In genomic region chr7:44857905-44858304, GRCm38 (mm10) we compare ENCODE assay signal across 8 mouse cellular contexts. TPM values are rescaled to one million over a fixed set of nuclear protein-coding genes. Genes with fewer than 3 reads are reported as not detected.
A peak's percentile ranks its signal among the peaks of the same experiment; 100 is the strongest.
DNase-seq lines count a peak whose midpoint lies in the region; ATAC-seq lines count a peak whose summit lies in the region.

No protein-coding gene starts in this region.

- peak overlapping the region; percentile 56 for H3K4me3 ChIP-seq in heart, embryonic 11.5 days (ENCODE audit: low read depth, low read length)
- H3K4me3 ChIP-seq in hindbrain, embryonic 11.5 days (ENCODE audit: low read depth, low read length): peak overlapping the region; percentile 61
- peak overlapping the region; percentile 77 for H3K4me3 ChIP-seq in liver, embryonic 13.5 days (replicated peaks)
- peak overlapping the region; percentile 55 for H3K4me3 ChIP-seq in neural tube, embryonic 14.5 days (ENCODE audit: low read depth, low read length)

- peaks cover 25% of the 10 kb centered on the region for H3K4me1 ChIP-seq in heart, embryonic 11.5 days (ENCODE audit: control insufficient read depth, insufficient read depth, low read length)
- H3K4me1 ChIP-seq in hindbrain, embryonic 11.5 days (replicated peaks; ENCODE audit: control insufficient read depth, insufficient read depth, low read length): peaks cover 16% of the 10 kb centered on the region
- peaks cover 76% of the 10 kb centered on the region for H3K4me1 ChIP-seq in liver, embryonic 13.5 days (replicated peaks)
- H3K4me1 ChIP-seq in neural tube, embryonic 14.5 days (ENCODE audit: control insufficient read depth, insufficient read depth, low read length): peaks cover 25% of the 10 kb centered on the region

- peak overlapping the region; percentile 81 for H3K4me2 ChIP-seq in heart, embryonic 11.5 days
- H3K4me2 ChIP-seq in hindbrain, embryonic 11.5 days (replicated peaks; ENCODE audit: low read depth, low read length): peak overlapping the region; percentile 74
- peak overlapping the region; percentile 96 for H3K4me2 ChIP-seq in liver, embryonic 13.5 days
- peak overlapping the region; percentile 71 for H3K4me2 ChIP-seq in neural tube, embryonic 14.5 days (ENCODE audit: low read depth, low read length)

- DNase-seq in heart, adult 8-10 months (ENCODE audit: low spot score): no peak
- DNase-seq in c-Kit-positive CD71-positive TER-119-negative erythroid progenitor cells, embryonic 14.5 days (ENCODE audit: low read depth): peak; percentile 74
- DNase-seq in hindbrain, embryonic 11.5 days (ENCODE audit: low spot score): peak; percentile 50
- DNase-seq in liver, embryonic 13.5 days: peak; percentile 76
- no peak for DNase-seq in ovary, postnatal 10 days (ENCODE audit: low spot score)
- DNase-seq in ovary, postnatal 14 days (ENCODE audit: low spot score): no peak

- peaks cover 9% of the 10 kb centered on the region for H3K36me3 ChIP-seq in heart, embryonic 11.5 days (ENCODE audit: control insufficient read depth, insufficient read depth, low read length)
- peaks cover under 1% of the 10 kb centered on the region; the same call in 1 of the 2 replicates for H3K36me3 ChIP-seq in hindbrain, embryonic 11.5 days (ENCODE audit: control insufficient read depth, insufficient read depth, low read length)
- H3K36me3 ChIP-seq in liver, embryonic 13.5 days: peaks cover 36% of the 10 kb centered on the region
- peaks cover 21% of the 10 kb centered on the region for H3K36me3 ChIP-seq in neural tube, embryonic 14.5 days (ENCODE audit: control insufficient read depth, insufficient read depth, low read length)

- 23% methylated on average over 8 of the region's 8 CpGs for WGBS in heart, embryonic 11.5 days (ENCODE audit: insufficient replicate concordance)
- 32% methylated on average over 8 of the region's 8 CpGs for WGBS in hindbrain, embryonic 11.5 days
- WGBS in liver, embryonic 13.5 days (ENCODE audit: insufficient replicate concordance): 22% methylated on average over 8 of the region's 8 CpGs
- WGBS in neural tube, embryonic 14.5 days: 24% methylated on average over 8 of the region's 8 CpGs

- no peaks in the 10 kb centered on the region for H3K27me3 ChIP-seq in heart, embryonic 11.5 days (ENCODE audit: control insufficient read depth, insufficient read depth, low read length)
- no peaks in the 10 kb centered on the region for H3K27me3 ChIP-seq in hindbrain, embryonic 11.5 days (ENCODE audit: control insufficient read depth, insufficient read depth, low read length)
- no peaks in the 10 kb centered on the region for H3K27me3 ChIP-seq in liver, embryonic 13.5 days
- no peaks in the 10 kb centered on the region for H3K27me3 ChIP-seq in neural tube, embryonic 14.5 days (ENCODE audit: control insufficient read depth, insufficient read depth, low read length)

- no peaks in the 10 kb centered on the region for H3K9me3 ChIP-seq in heart, embryonic 11.5 days (replicated peaks; ENCODE audit: control insufficient read depth, low read length)
- H3K9me3 ChIP-seq in hindbrain, embryonic 11.5 days (ENCODE audit: control insufficient read depth, low read length): no peaks in the 10 kb centered on the region
- no peaks in the 10 kb centered on the region for H3K9me3 ChIP-seq in liver, embryonic 13.5 days (replicated peaks)
- no peaks in the 10 kb centered on the region for H3K9me3 ChIP-seq in neural tube, embryonic 14.5 days (ENCODE audit: control insufficient read depth, low read length)

- H3K27ac ChIP-seq in heart, embryonic 11.5 days (ENCODE audit: low read depth, low read length): peak overlapping the region; percentile 80; the same call in 1 of the 2 replicates
- no peak overlapping the region for H3K27ac ChIP-seq in hindbrain, embryonic 11.5 days (ENCODE audit: low read depth, low read length)
- H3K27ac ChIP-seq in liver, embryonic 13.5 days: peak overlapping the region; percentile 99
- H3K27ac ChIP-seq in neural tube, embryonic 14.5 days (ENCODE audit: low read depth, low read length): peak overlapping the region; percentile 87; the same call in 1 of the 2 replicates

- H3K9ac ChIP-seq in heart, embryonic 11.5 days (ENCODE audit: low read depth, low read length): peak overlapping the region; percentile 67
- H3K9ac ChIP-seq in hindbrain, embryonic 11.5 days (ENCODE audit: low read depth, low read length): peak overlapping the region; percentile 70
- H3K9ac ChIP-seq in liver, embryonic 13.5 days: peak overlapping the region; percentile 91
- H3K9ac ChIP-seq in neural tube, embryonic 14.5 days (replicated peaks; ENCODE audit: low read depth, low read length): peak overlapping the region; percentile 63

- ATAC-seq in heart, embryonic 11.5 days (replicated peaks; ENCODE audit: insufficient number of reproducible peaks, low FRiP score, low TSS enrichment): no peak
- ATAC-seq in hindbrain, embryonic 11.5 days (ENCODE audit: low FRiP score): no peak
- ATAC-seq in liver, embryonic 13.5 days (ENCODE audit: low read depth): no peak
- ATAC-seq in neural tube, embryonic 14.5 days (ENCODE audit: low read depth): no peak

RNA-seq across cellular contexts. Expression of gene Pnkp, which starts 1.0 kb away (rescaled TPM):
- 18.9 and 19.2 TPM in 2 replicates for polyA plus RNA-seq in heart, embryonic 11.5 days (2014; fragmentation: Nextera tagmentation; extraction: Ambion mirVana)
- total RNA-seq in heart, adult 8-10 months (2022): 10 to 100 TPM; 17.8 to 20.6 (median 19.6) TPM
- 26.3 and 27.6 TPM in 2 replicates for polyA plus RNA-seq in hindbrain, embryonic 11.5 days (2014; fragmentation: Nextera tagmentation; extraction: Ambion mirVana)
- polyA plus RNA-seq in liver, embryonic 13.5 days (2015; fragmentation: Nextera tagmentation; extraction: Ambion mirVana): 22.8 and 24.2 TPM in 2 replicates
- polyA plus RNA-seq in neural tube, embryonic 14.5 days (2014; fragmentation: Nextera tagmentation; extraction: Ambion mirVana): 27.1 and 28.8 TPM in 2 replicates

RNA-seq across cellular contexts. Expression of gene Tbc1d17, which starts 9.0 kb away (rescaled TPM):
- 48.2 and 49.2 TPM in 2 replicates for polyA plus RNA-seq in heart, embryonic 11.5 days (2014; fragmentation: Nextera tagmentation; extraction: Ambion mirVana)
- total RNA-seq in heart, adult 8-10 months (2022): 10 to 100 TPM; 40.7 to 59.5 (median 51.5) TPM
- 60.9 and 65.5 TPM in 2 replicates for polyA plus RNA-seq in hindbrain, embryonic 11.5 days (2014; fragmentation: Nextera tagmentation; extraction: Ambion mirVana)
- polyA plus RNA-seq in liver, embryonic 13.5 days (2015; fragmentation: Nextera tagmentation; extraction: Ambion mirVana): 29.0 and 30.0 TPM in 2 replicates
- polyA plus RNA-seq in neural tube, embryonic 14.5 days (2014; fragmentation: Nextera tagmentation; extraction: Ambion mirVana): 92.5 and 96.4 TPM in 2 replicates

RNA-seq across cellular contexts. Expression of gene Akt1s1, which starts 9.1 kb away (rescaled TPM):
- polyA plus RNA-seq in heart, embryonic 11.5 days (2014; fragmentation: Nextera tagmentation; extraction: Ambion mirVana): 38.6 and 53.9 TPM in 2 replicates
- 10 to 100 TPM; 64.3 to 76.2 (median 70.5) TPM for total RNA-seq in heart, adult 8-10 months (2022)
- polyA plus RNA-seq in hindbrain, embryonic 11.5 days (2014; fragmentation: Nextera tagmentation; extraction: Ambion mirVana): 31.7 and 38.0 TPM in 2 replicates
- 32.0 and 32.1 TPM in 2 replicates for polyA plus RNA-seq in liver, embryonic 13.5 days (2015; fragmentation: Nextera tagmentation; extraction: Ambion mirVana)
- 36.4 and 46.8 TPM in 2 replicates for polyA plus RNA-seq in neural tube, embryonic 14.5 days (2014; fragmentation: Nextera tagmentation; extraction: Ambion mirVana)

RNA-seq across cellular contexts. Expression of gene Ptov1, which starts 11.7 kb away (rescaled TPM):
- polyA plus RNA-seq in heart, embryonic 11.5 days (2014; fragmentation: Nextera tagmentation; extraction: Ambion mirVana): 205 and 218 TPM in 2 replicates
- total RNA-seq in heart, adult 8-10 months (2022): 100 to 1,000 TPM; 178 to 199 (median 189) TPM
- polyA plus RNA-seq in hindbrain, embryonic 11.5 days (2014; fragmentation: Nextera tagmentation; extraction: Ambion mirVana): 314 and 331 TPM in 2 replicates
- 50.4 and 57.0 TPM in 2 replicates for polyA plus RNA-seq in liver, embryonic 13.5 days (2015; fragmentation: Nextera tagmentation; extraction: Ambion mirVana)
- 475 and 479 TPM in 2 replicates for polyA plus RNA-seq in neural tube, embryonic 14.5 days (2014; fragmentation: Nextera tagmentation; extraction: Ambion mirVana)

RNA-seq across cellular contexts. Expression of gene Med25, which starts 34.6 kb away (rescaled TPM):
- polyA plus RNA-seq in heart, embryonic 11.5 days (2014; fragmentation: Nextera tagmentation; extraction: Ambion mirVana): 47.3 and 51.9 TPM in 2 replicates
- total RNA-seq in heart, adult 8-10 months (2022): 10 to 100 TPM; 79.8 to 88.1 (median 85.0) TPM
- 72.7 and 76.2 TPM in 2 replicates for polyA plus RNA-seq in hindbrain, embryonic 11.5 days (2014; fragmentation: Nextera tagmentation; extraction: Ambion mirVana)
- polyA plus RNA-seq in liver, embryonic 13.5 days (2015; fragmentation: Nextera tagmentation; extraction: Ambion mirVana): 47.2 and 51.2 TPM in 2 replicates
- 85.7 and 91.1 TPM in 2 replicates for polyA plus RNA-seq in neural tube, embryonic 14.5 days (2014; fragmentation: Nextera tagmentation; extraction: Ambion mirVana)

Comparison
In these comparisons a context has a peak if more than half of its experiments do, and no peak if none do; other contexts are left out.
1. DNase-seq: peak in c-Kit-positive CD71-positive TER-119-negative erythroid progenitor cells, embryonic 14.5 days (single experiment), hindbrain, embryonic 11.5 days (single experiment) and liver, embryonic 13.5 days (single experiment); none in heart, adult 8-10 months (single experiment), ovary, postnatal 10 days (single experiment) and ovary, postnatal 14 days (single experiment).
2. Peak in every context shown above with its lines, with median percentiles within 50 percentile points of each other: H3K4me2 ChIP-seq, H3K4me3 ChIP-seq and H3K9ac ChIP-seq.